In genomic region chr7:79400296-79400695, GRCm38 (mm10) we compare ENCODE assay signal across 35 mouse cellular contexts. TPM values are rescaled to one million over a fixed set of nuclear protein-coding genes. Genes with fewer than 3 reads are reported as not detected.
"Had no signal": no experiment of that assay in that cellular context is flagged by ENCODE, and none has a peak within 500 bp of the region (broad histone marks: within the 10 kb centered on the region; RNA-seq: fewer than 3 reads in every experiment).

No protein-coding gene starts in this region.

- H3K4me1 ChIP-seq: heart, embryonic 12.5 days; heart, embryonic 13.5 days; heart, embryonic 15.5 days; hindbrain, embryonic 10.5 days; hindbrain, embryonic 12.5 days; hindbrain, embryonic 13.5 days; hindbrain, embryonic 15.5 days; intestine, embryonic 15.5 days had no signal

- H3K27me3 ChIP-seq: heart, embryonic 12.5 days; heart, embryonic 13.5 days; heart, embryonic 15.5 days; hindbrain, embryonic 12.5 days; hindbrain, embryonic 13.5 days; hindbrain, embryonic 15.5 days; intestine, embryonic 15.5 days; kidney, embryonic 15.5 days had no signal

- H3K36me3 ChIP-seq: heart, embryonic 15.5 days; hindbrain, embryonic 12.5 days; hindbrain, embryonic 13.5 days; hindbrain, embryonic 15.5 days; intestine, embryonic 15.5 days; kidney, embryonic 15.5 days had no signal

- H3K9me3 ChIP-seq: heart, embryonic 12.5 days; heart, embryonic 13.5 days; heart, embryonic 15.5 days; hindbrain, embryonic 10.5 days; hindbrain, embryonic 12.5 days; hindbrain, embryonic 13.5 days; hindbrain, embryonic 15.5 days; intestine, embryonic 15.5 days; kidney, embryonic 15.5 days had no signal

- H3K4me2 ChIP-seq: heart, embryonic 12.5 days; heart, embryonic 13.5 days; heart, embryonic 15.5 days; hindbrain, embryonic 12.5 days; hindbrain, embryonic 13.5 days; hindbrain, embryonic 14.5 days; hindbrain, embryonic 15.5 days; intestine, embryonic 15.5 days; kidney, embryonic 15.5 days had no signal

- H3K4me3 ChIP-seq: heart, embryonic 12.5 days; heart, embryonic 13.5 days; heart, embryonic 15.5 days; hindbrain, embryonic 10.5 days; hindbrain, embryonic 12.5 days; hindbrain, embryonic 13.5 days; hindbrain, embryonic 15.5 days; intestine, embryonic 15.5 days; kidney, embryonic 15.5 days; layer of hippocampus, adult 2 months; left cerebral cortex, adult 2 months had no signal

- DNase-seq: heart, postnatal 10 days; heart, postnatal 14 days; heart, postnatal 36 days; heart, postnatal 4 days; kidney, adult 11 months; kidney, adult 18-20 months; kidney, adult 2 months; kidney, adult 8-10 months; kidney, adult 9 months; kidney, postnatal 10 days; kidney, postnatal 14 days; kidney, postnatal 25 days; kidney, postnatal 36 days; kidney, postnatal 4 days; layer of hippocampus, adult 9-11 months; layer of hippocampus, postnatal 36 days had no signal

- H3K27ac ChIP-seq: heart, embryonic 13.5 days; heart, embryonic 15.5 days; hindbrain, embryonic 10.5 days; hindbrain, embryonic 12.5 days; hindbrain, embryonic 13.5 days; hindbrain, embryonic 14.5 days; hindbrain, embryonic 15.5 days; hindbrain, postnatal 0 days; intestine, embryonic 15.5 days; kidney, embryonic 15.5 days; kidney, postnatal 0 days; layer of hippocampus, adult 2 months; left cerebral cortex, adult 2 months had no signal

- H3K9ac ChIP-seq: heart, embryonic 12.5 days; heart, embryonic 13.5 days; heart, embryonic 15.5 days; hindbrain, embryonic 12.5 days; hindbrain, embryonic 13.5 days; hindbrain, embryonic 14.5 days; hindbrain, embryonic 15.5 days; intestine, embryonic 15.5 days; kidney, embryonic 15.5 days had no signal

RNA-seq across cellular contexts. Expression of gene Rlbp1, which starts 13.4 kb away (rescaled TPM):
- total RNA-seq: heart, postnatal 10 days; heart, postnatal 14 days; heart, postnatal 25 days; heart, postnatal 36 days; heart, postnatal 4 days; hematopoietic stem cell, adult 5-6 weeks had no signal
- polyA plus RNA-seq: heart, embryonic 12.5 days; heart, embryonic 13.5 days; heart, embryonic 14.5 days; heart, embryonic 15.5 days; heart, postnatal 0 days; inflammation-experienced regulatory T-cells, adult 6 months had no signal
